Mouse (Mus musculus) heart, adult 2 months (tissue): ENCODE results near the gene Taf9.

ENCODE experiments used
- CTCF ChIP-seq: fragments of 200-600 bp; IDR thresholded peaks from 2 replicates; pipeline ENCODE4 v1.8.1; 2022; ENCODE audit warnings: antibody characterized with exemption, mild to moderate bottlenecking, moderate library complexity
- EP300 ChIP-seq: fragments of 200-500 bp; IDR thresholded peaks from 2 replicates; pipeline ENCODE4 v1.6.1; 2011; ENCODE audit warnings: low read depth, low read length, control low read depth; ENCODE audit not compliant: insufficient read depth
- POLR2A ChIP-seq: fragments of 200-500 bp; IDR thresholded peaks from 2 replicates; pipeline ENCODE4 v1.6.1; 2011; ENCODE audit warnings: mild to moderate bottlenecking, low read depth, low read length, control low read depth; ENCODE audit not compliant: insufficient read depth

- TF ChIP-seq EP300 (no peak), CTCF (no peak), POLR2A (no peak)
These were observed 31.5 kb downstream of the Taf9 start for GRCm38 (mm10) chr13:100682837-100683236.
